Mouse (Mus musculus) ES-CJ7 (cell line): Measurements from ENCODE around the gene Olfr1176.

Source experiments
- DNase-seq: peaks from one replicate; pipeline ENCODE4 v3.0.0; 2011; ENCODE audit warnings: low read depth, low spot score

Gene Olfr1176

DNA sequence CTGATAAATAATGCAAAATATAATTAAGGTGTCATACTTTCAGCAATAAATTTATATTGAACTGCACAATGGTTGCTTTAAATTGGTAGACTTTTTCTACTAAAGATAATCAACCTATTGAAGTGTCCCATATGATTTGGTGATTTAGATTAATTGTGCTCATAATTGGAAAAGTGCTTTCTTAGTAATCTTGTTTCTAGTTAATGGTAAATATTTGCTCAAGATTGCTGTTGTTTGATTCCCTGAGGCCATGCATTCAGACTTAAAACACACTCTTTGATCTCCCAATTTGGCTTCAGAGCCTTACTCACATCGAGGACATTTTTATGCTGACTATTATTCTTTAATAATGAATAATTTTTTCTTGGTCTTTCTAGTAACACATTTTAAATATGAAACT, at the start of gene Olfr1176:
Gene Olfr1176 (plus strand): TSS at position 301 of the 400 bp plus-strand sequence.
- no peak for DNase-seq

DNA sequence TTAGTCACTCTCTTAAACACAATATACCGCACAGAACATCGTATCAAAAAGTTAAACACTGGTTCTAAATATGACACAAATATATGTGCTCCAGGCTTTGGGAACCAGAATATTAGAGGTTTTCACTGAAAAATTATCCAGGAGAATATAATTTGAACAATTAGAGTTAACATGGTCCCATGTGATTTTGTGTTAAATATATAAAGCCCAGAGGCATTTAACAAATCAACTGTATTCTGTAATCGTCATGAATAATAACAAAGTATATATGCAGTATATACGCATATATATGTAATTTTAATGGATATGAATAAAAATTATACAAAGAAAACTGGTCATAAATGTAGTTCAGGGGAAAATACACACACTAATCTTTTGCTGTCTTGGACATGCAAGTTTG, 21.5 kb upstream of the Olfr1176 start, which contains the start of gene Olfr1174-ps:
Gene Olfr1174-ps (minus strand): TSS at position 101 of the 400 bp plus-strand sequence.
- DNase-seq = no peak

DNA sequence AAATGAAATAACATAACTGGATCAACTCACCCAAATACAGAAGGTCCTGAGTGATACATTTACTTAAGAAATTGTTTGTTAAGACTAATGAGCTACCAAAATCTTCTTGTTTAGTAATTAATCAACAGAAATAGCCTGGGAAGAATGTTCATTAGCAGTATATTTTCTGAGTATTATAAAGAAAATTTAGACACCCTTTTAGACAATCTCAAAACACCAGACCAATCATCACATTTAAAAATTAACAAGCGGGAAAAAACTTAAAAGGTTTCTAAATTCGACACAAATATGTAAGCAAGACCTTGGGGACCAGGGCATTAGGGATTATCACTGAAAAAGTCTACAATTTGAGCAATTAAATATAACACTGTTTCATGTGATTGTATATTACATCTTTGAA, 9.4 kb upstream of the Olfr1176 start, which contains the start of gene Olfr1175-ps:
Gene Olfr1175-ps (minus strand): TSS at position 101 of the 400 bp plus-strand sequence.
- DNase-seq = no peak

DNA sequence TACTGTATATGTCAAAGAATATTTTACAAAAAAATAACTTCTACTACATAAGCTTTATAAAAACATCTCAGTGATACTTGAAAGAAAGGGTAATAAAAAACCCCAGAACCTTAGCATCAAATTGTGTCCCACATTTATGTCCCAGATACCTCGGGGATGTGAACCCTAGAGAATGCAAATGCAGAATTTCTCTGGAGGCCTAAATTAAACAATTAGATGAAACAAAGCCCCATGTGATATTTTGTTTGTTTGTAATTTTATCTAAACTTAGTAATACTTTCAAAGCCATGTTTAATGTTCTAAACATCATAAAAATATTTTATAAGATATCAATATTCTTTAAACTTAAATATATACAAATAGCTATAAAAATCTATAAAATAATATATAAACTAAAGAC, 9.9 kb downstream of the Olfr1176 start, which contains the start of gene Olfr1177-ps:
Gene Olfr1177-ps (minus strand): TSS at position 101 of the 400 bp plus-strand sequence.
- no peak for DNase-seq

DNA sequence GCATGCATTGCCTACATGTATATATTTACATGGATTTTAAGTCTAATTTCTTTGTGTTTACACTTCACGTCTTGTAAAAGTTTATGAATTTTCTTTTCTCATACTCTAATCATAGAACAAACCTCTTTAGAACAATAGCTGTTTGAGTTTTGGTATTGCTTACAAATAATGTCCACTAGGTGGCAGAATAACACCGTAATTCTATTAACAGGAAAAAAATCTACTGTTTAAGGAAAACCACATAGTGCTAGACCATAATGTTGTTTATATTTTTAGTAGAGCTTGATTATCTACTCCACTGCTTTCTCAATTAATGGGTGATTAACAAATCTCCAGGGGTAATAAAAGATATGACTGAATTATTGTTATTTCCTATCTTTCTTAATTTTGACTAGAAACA, 19.8 kb downstream of the Olfr1176 start:
- peak; percentile 18 for DNase-seq

DNA sequence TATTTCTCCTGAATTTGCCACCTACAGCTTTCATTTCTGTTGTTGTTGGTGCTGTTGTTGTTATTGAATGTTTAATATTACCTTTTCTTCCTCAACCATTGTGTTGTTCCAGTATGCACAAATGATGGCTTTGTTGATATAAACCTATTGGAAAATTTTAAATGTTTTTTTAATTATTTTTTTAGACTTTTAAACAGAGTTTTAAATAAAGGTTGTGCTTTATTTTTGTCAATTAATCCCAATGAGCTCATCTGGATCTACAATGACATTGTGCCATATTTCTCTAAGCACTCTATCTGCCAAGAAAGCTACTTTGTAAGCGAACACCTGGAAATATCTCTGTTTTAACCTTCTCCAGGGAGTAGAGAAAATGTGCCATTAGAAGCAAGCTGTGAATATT, 50.2 kb downstream of the Olfr1176 start, which contains the start of gene Olfr1178:
Gene Olfr1178 (plus strand): TSS at position 301 of the 400 bp plus-strand sequence.
- no peak for DNase-seq
